Mouse (Mus musculus): Measurements from ENCODE around the gene Irx4. TPM values are rescaled to one million over a fixed set of nuclear protein-coding genes. Genes with fewer than 3 reads are reported as not detected.

Gene Irx4
- total RNA-seq, 2 experiments from 2014 or later, result 20.8 to 31.9 TPM

- intact Hi-C loops (cut with DNase I), result no loop called here
- DNase-seq, result no peak
These were observed 8.4 kb downstream of the Irx4 start for GRCm38 (mm10) chr13:73268702-73269101.

GRCm38 (mm10) chr13:73269251-73269650 lies 9.0 kb downstream of the Irx4 start:
- intact Hi-C loops (cut with DNase I), result no loop called here
- no peak for DNase-seq

- intact Hi-C loops (cut with DNase I), result no loop called here
These were observed 9.6 kb downstream of the Irx4 start for GRCm38 (mm10) chr13:73269891-73270290.

GRCm38 (mm10) chr13:73270451-73271081 lies 10.3 kb downstream of the Irx4 start:
- peak; percentile 8 to 43 for DNase-seq
- intact Hi-C loops (cut with DNase I), result no loop called here

More at GRCm38 (mm10) chr13:73269891-73270290, 9.6 kb downstream of the Irx4 start:
- no peak for DNase-seq

- peak; percentile 7 to 40 for DNase-seq
- intact Hi-C loops (cut with DNase I), result no loop called here
These were observed 11.3 kb downstream of the Irx4 start for GRCm38 (mm10) chr13:73271336-73272242.

- intact Hi-C loops (cut with DNase I), result no loop called here
- DNase-seq, result no peak
These were observed 12.6 kb downstream of the Irx4 start for GRCm38 (mm10) chr13:73272794-73273282.

- intact Hi-C loops (cut with DNase I), result no loop called here
These were observed 13.3 kb downstream of the Irx4 start for GRCm38 (mm10) chr13:73273536-73273935.

GRCm38 (mm10) chr13:73277361-73277760 lies 17.1 kb downstream of the Irx4 start:
- no peak for DNase-seq
- intact Hi-C loops (cut with DNase I), result no loop called here

More at GRCm38 (mm10) chr13:73273536-73273935, 13.3 kb downstream of the Irx4 start:
- no peak for DNase-seq

- intact Hi-C loops (cut with DNase I), result no loop called here
- DNase-seq, result no peak
These were observed 17.5 kb downstream of the Irx4 start for GRCm38 (mm10) chr13:73277797-73278196.

GRCm38 (mm10) chr13:73279196-73279595 lies 18.9 kb downstream of the Irx4 start:
- intact Hi-C loops (cut with DNase I), result no loop called here
- DNase-seq, result no peak

GRCm38 (mm10) chr13:73282407-73282806 lies 22.1 kb downstream of the Irx4 start:
- intact Hi-C loops (cut with DNase I), result no loop called here
- DNase-seq, result no peak

- DNase-seq, result no peak
- intact Hi-C loops (cut with DNase I), result no loop called here
These were observed 23.3 kb downstream of the Irx4 start for GRCm38 (mm10) chr13:73283534-73283933.

GRCm38 (mm10) chr13:73290206-73290605 lies 29.9 kb downstream of the Irx4 start:
- intact Hi-C loops (cut with DNase I), result no loop called here
- peak; percentile 36 to 53 for DNase-seq

- DNase-seq, result no peak
- intact Hi-C loops (cut with DNase I), result no loop called here
These were observed 30.8 kb downstream of the Irx4 start for GRCm38 (mm10) chr13:73291102-73291501.

- intact Hi-C loops (cut with DNase I), result no loop called here
- DNase-seq, result no peak
These were observed 38.4 kb downstream of the Irx4 start for GRCm38 (mm10) chr13:73298717-73299116.

- intact Hi-C loops (cut with DNase I), result no loop called here
- no peak for DNase-seq
These were observed 39.0 kb downstream of the Irx4 start for GRCm38 (mm10) chr13:73299322-73299721.

- no peak for DNase-seq
- intact Hi-C loops (cut with DNase I), result loop anchor here (5.0 kb wide), 1 partner anchor 142 kb away; no protein-coding TSS in a partner anchor
These were observed 44.5 kb downstream of the Irx4 start for GRCm38 (mm10) chr13:73304729-73305128.

GRCm38 (mm10) chr13:73305398-73306084 lies 45.3 kb downstream of the Irx4 start:
- intact Hi-C loops (cut with DNase I), result loop anchor here (5.0 kb wide), 1 partner anchor 143 kb away; no protein-coding TSS in a partner anchor

GRCm38 (mm10) chr13:73306085-73306410 lies 45.8 kb downstream of the Irx4 start:
- DNase-seq, result no peak
- intact Hi-C loops (cut with DNase I), result loop anchor here (5.0 kb wide), 1 partner anchor 144 kb away; no protein-coding TSS in a partner anchor

More at GRCm38 (mm10) chr13:73305398-73306084, 45.3 kb downstream of the Irx4 start:
- DNase-seq, result no peak

GRCm38 (mm10) chr13:73306430-73306829 lies 46.2 kb downstream of the Irx4 start:
- no peak for DNase-seq
- intact Hi-C loops (cut with DNase I), result loop anchor here (5.0 kb wide), 1 partner anchor 144 kb away; no protein-coding TSS in a partner anchor
